Comparison of ENCODE assay signal across 12 mouse cellular contexts in genomic region chr13:15580458-15580857, GRCm38 (mm10).
"Had no signal": no experiment of that assay in that cellular context is flagged by ENCODE, and none has a peak within 500 bp of the region (broad histone marks: within the 10 kb centered on the region; RNA-seq: fewer than 3 reads in every experiment).

No protein-coding gene starts in this region.

- H3K4me3 ChIP-seq: liver, embryonic 13.5 days had no signal

- H3K27ac ChIP-seq: liver, embryonic 13.5 days had no signal

- H3K4me1 ChIP-seq: liver, embryonic 13.5 days had no signal

- H3K4me2 ChIP-seq: liver, embryonic 13.5 days; midbrain, embryonic 11.5 days had no signal

- H3K36me3 ChIP-seq: liver, embryonic 13.5 days had no signal

- DNase-seq: kidney, adult 18-20 months; kidney, adult 9 months; kidney, postnatal 14 days; kidney, postnatal 4 days; liver; liver, embryonic 13.5 days; lung, adult 2 months; lung, postnatal 14 days; lung, postnatal 4 days; midbrain, embryonic 14.5 days; thymus, postnatal 25 days had no signal

- H3K9ac ChIP-seq: liver, embryonic 13.5 days had no signal

- H3K9me3 ChIP-seq: liver, embryonic 13.5 days had no signal

- H3K27me3 ChIP-seq: liver, embryonic 13.5 days had no signal
